In the genomic region with DNA sequence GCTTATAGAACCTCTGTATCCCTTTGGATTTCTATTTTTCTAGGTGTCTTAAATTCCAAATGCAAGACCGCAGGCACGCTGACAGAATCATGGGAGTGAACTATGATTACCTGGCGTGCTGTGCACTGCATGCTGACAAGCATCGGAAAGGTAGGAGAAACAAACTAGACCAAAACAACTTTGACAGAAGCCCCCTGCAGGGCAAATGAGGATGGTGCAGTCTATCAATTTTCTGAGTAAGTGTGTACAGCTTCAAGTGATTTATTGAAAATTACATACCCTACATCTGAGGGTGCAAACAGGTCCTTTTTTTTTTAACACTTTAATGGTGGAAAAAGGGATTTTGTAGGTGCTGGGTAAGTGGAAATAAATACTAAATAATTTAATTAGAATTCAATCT, we compare ENCODE assay signal across 10 mouse cellular contexts.
A peak's percentile ranks its signal among the peaks of the same experiment; 100 is the strongest.
DNase-seq lines count a peak whose midpoint lies in the region; ATAC-seq and TF ChIP-seq lines count a peak whose summit lies in the region.
"Had no signal": no experiment of that assay in that cellular context is flagged by ENCODE, and none has a peak within 500 bp of the region (broad histone marks: within the 10 kb centered on the region; RNA-seq: fewer than 3 reads in every experiment).

No protein-coding gene starts in this region.

- peak; percentile 28; the same call in 1 of the 2 replicates for TF ChIP-seq CTCF in gastrocnemius, adult 2 months (IDR thresholded peaks at IDR 0.05)

- intact Hi-C loops in gastrocnemius, adult 2 months (cut with DNase I): no loop called here
- intact Hi-C loops in gastrocnemius, postnatal 36 days (cut with DNase I): no loop called here

- no peak overlapping the region for H3K4me3 ChIP-seq in gastrocnemius, adult 2 months
- H3K4me3 ChIP-seq: embryonic facial prominence, embryonic 15.5 days had no signal

- no peak overlapping the region for H3K27ac ChIP-seq in gastrocnemius, adult 2 months
- H3K27ac ChIP-seq: embryonic facial prominence, embryonic 15.5 days had no signal

- no peak for DNase-seq in gastrocnemius, adult 2 months
- no peak for DNase-seq in gastrocnemius, postnatal 36 days
- DNase-seq in retina, embryonic 14.5 days (ENCODE audit: low spot score): peak; percentile 28
- DNase-seq in retina, postnatal 1 day: no peak
- no peak for DNase-seq in frontal cortex, postnatal 36 days (ENCODE audit: low spot score in 2 of 2)
- DNase-seq in gastrocnemius, adult 8-10 months (ENCODE audit: low spot score in 2 of 2): no peak
- DNase-seq in cerebellum, postnatal 36 days: no peak
- DNase-seq: kidney, adult 2 months had no signal

- 0 out of 2 replicates have a peak, but pooled peaks have one; percentile 42 for ATAC-seq in granulocyte monocyte progenitor cell, adult 5-6 weeks (replicated peaks; ENCODE audit: poor library complexity, severe bottlenecking)
